Mouse (Mus musculus) limb, embryonic 14.5 days (tissue): Measurements from ENCODE around the gene Pex7. TPM values are rescaled to one million over a fixed set of nuclear protein-coding genes. Genes with fewer than 3 reads are reported as not detected.

Experiments
- ATAC-seq: fragments of 200-750 bp; cut with Nextera tagmentation; 2 replicates; pipeline ENCODE4 v1.8.0; 2017; ENCODE audit warnings: low read depth, moderate number of reproducible peaks, moderate TSS enrichment; ENCODE audit not compliant: low FRiP score
- DNase-seq: peaks from one replicate; pipeline ENCODE4 v3.0.0-alpha.2; 2015; ENCODE audit warnings: low spot score
- H3K27ac ChIP-seq: fragments of 300-500 bp; sonication (generic); replicated peaks from 2 replicates; pipeline ENCODE4 v1.5.1; 2014; ENCODE audit warnings: low read depth, mild to moderate bottlenecking, low read length, moderate library complexity, mixed read lengths
- H3K27me3 ChIP-seq: fragments of 300-500 bp; sonication (generic); 2 replicates; pipeline ENCODE4 v1.6.1; 2014; ENCODE audit warnings: low read length, mixed read lengths; ENCODE audit not compliant: control insufficient read depth, insufficient read depth
- H3K36me3 ChIP-seq: fragments of 300-500 bp; sonication (generic); 2 replicates; pipeline ENCODE4 v1.6.1; 2014; ENCODE audit warnings: mild to moderate bottlenecking, low read length, moderate library complexity, mixed read lengths; ENCODE audit not compliant: control insufficient read depth, insufficient read depth
- H3K4me1 ChIP-seq: fragments of 300-500 bp; sonication (generic); 2 replicates; pipeline ENCODE4 v1.6.1; 2014; ENCODE audit warnings: antibody characterized with exemption, low read length, mixed read lengths; ENCODE audit not compliant: control insufficient read depth, insufficient read depth
- H3K4me2 ChIP-seq: fragments of 300-500 bp; sonication (generic); replicated peaks from 2 replicates; pipeline ENCODE4 v1.6.1; 2014; ENCODE audit warnings: low read depth, mild to moderate bottlenecking, low read length, moderate library complexity; ENCODE audit not compliant: severe bottlenecking
- H3K4me3 ChIP-seq: fragments of 300-500 bp; sonication (generic); replicated peaks from 2 replicates; pipeline ENCODE4 v1.5.1; 2014; ENCODE audit warnings: low read length
- H3K9ac ChIP-seq: fragments of 300-500 bp; sonication (generic); 2 replicates; pipeline ENCODE4 v1.6.1; 2014; ENCODE audit warnings: mild to moderate bottlenecking, low read depth, low read length, moderate library complexity; ENCODE audit not compliant: severe bottlenecking
- H3K9me3 ChIP-seq: fragments of 300-500 bp; sonication (generic); 2 replicates; pipeline ENCODE4 v1.6.1; 2016; ENCODE audit warnings: low read length; ENCODE audit not compliant: control insufficient read depth
- POLR2A ChIP-seq: fragments of 200-500 bp; IDR thresholded peaks from 2 replicates; pipeline ENCODE4 v1.8.0; 2012; ENCODE audit warnings: inconsistent platforms, mild to moderate bottlenecking, moderate library complexity, borderline replicate concordance; ENCODE audit not compliant: insufficient read depth, insufficient read length; ENCODE audit errors: extremely low read depth
- WGBS: fragments of 180-500 bp; shearing (Covaris S2); extraction: QIAGEN DNeasy Blood & Tissue Kit; methylation state at CpG from one replicate; pipeline ENCODE4 v1.1.7; 2014; 5-methylcytosine and 5-hydroxymethylcytosine counted together
- polyA plus RNA-seq, 2 experiments: library from polyadenylated mRNA; depleted of rRNA in 1 of 2; stranded (reverse) in 1 of 2; unstranded in 1 of 2; fragments of >200 nt; fragmentation: Nextera tagmentation in 1 of 2; extraction: Ambion mirVana in 1 of 2; gene quantifications; 2 replicates each; pipeline versions ENCODE4 v1.2.1 to v1.2.3; 2012 to 2014

Gene Pex7
- polyA plus RNA-seq, 2 experiments: 19.2 to 31.5 TPM

GRCm38 (mm10) chr10:19949106-19949505, 41.6 kb upstream of the Pex7 start:
- WGBS: 77% methylated on average over 4 of the region's 4 CpGs
- Histone ChIP-seq H3K27ac (no peak overlapping the region), H3K4me2 (no peak overlapping the region), H3K36me3 (no peaks in the 10 kb centered on the region), H3K4me1 (0 out of 2 replicates have a peak, but pooled peaks cover 6% of the 10 kb centered on the region), H3K4me3 (no peak overlapping the region), H3K9me3 (no peaks in the 10 kb centered on the region), H3K27me3 (no peaks in the 10 kb centered on the region), H3K9ac (no peak overlapping the region)
- ATAC-seq: no peak
- DNase-seq: no peak
- TF ChIP-seq POLR2A: no peak

- DNase-seq (no peak), ATAC-seq (no peak)
- WGBS: 87% methylated on average over 11 of the region's 11 CpGs
- 0 out of 2 replicates have a peak, but pooled peaks cover 6% of the 10 kb centered on the region for H3K4me1 ChIP-seq
- H3K9ac ChIP-seq: no peak overlapping the region
- TF ChIP-seq POLR2A: no peak
- no peak overlapping the region for H3K4me2 ChIP-seq
- H3K27ac ChIP-seq: no peak overlapping the region
- no peak overlapping the region for H3K4me3 ChIP-seq
- no peaks in the 10 kb centered on the region for H3K36me3 ChIP-seq
- H3K9me3 ChIP-seq: no peaks in the 10 kb centered on the region
- H3K27me3 ChIP-seq: no peaks in the 10 kb centered on the region
Observed at GRCm38 (mm10) chr10:19948381-19948780, 40.9 kb upstream of the Pex7 start.

DNA sequence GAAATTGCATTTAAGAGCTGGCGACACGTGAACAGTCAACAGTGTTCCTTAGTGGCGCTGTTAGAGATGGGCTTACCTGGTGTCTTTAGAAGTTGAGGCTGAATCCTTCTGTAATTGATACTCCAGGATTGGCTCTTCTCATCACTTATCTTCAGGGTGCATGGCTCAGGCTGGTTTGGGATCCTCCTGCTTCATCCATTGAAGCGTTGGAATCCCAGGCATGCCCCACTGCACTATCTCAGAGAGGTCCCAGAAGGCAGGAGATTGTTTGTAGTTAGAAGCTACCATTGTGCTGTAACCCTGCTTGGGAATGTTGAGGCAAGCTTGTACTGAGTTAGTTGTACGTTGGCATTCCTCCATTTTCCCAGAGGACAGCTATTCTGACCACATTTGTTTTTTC, 40.4 kb upstream of the Pex7 start:
- H3K4me2 ChIP-seq: no peak overlapping the region
- H3K27me3 ChIP-seq: no peaks in the 10 kb centered on the region
- H3K4me1 ChIP-seq: 0 out of 2 replicates have a peak, but pooled peaks cover 6% of the 10 kb centered on the region
- no peaks in the 10 kb centered on the region for H3K36me3 ChIP-seq
- no peak overlapping the region for H3K27ac ChIP-seq
- TF ChIP-seq POLR2A: no peak
- no peak for ATAC-seq
- 84% methylated on average over 5 of the region's 5 CpGs for WGBS
- no peaks in the 10 kb centered on the region for H3K9me3 ChIP-seq
- no peak overlapping the region for H3K9ac ChIP-seq
- H3K4me3 ChIP-seq: no peak overlapping the region
- DNase-seq: no peak

GRCm38 (mm10) chr10:19947441-19947840, 40.0 kb upstream of the Pex7 start:
- Histone ChIP-seq H3K9ac (no peak overlapping the region), H3K4me2 (no peak overlapping the region), H3K27me3 (no peaks in the 10 kb centered on the region), H3K36me3 (no peaks in the 10 kb centered on the region), H3K9me3 (no peaks in the 10 kb centered on the region), H3K4me1 (0 out of 2 replicates have a peak, but pooled peaks cover 6% of the 10 kb centered on the region), H3K27ac (no peak overlapping the region), H3K4me3 (no peak overlapping the region)
- ATAC-seq (no peak), DNase-seq (no peak)
- 88% methylated on average over 10 of the region's 10 CpGs for WGBS
- no peak for TF ChIP-seq POLR2A

GRCm38 (mm10) chr10:19946644-19947043, 39.2 kb upstream of the Pex7 start:
- no peaks in the 10 kb centered on the region for H3K36me3 ChIP-seq
- no peaks in the 10 kb centered on the region for H3K9me3 ChIP-seq
- ATAC-seq (no peak), DNase-seq (no peak)
- H3K4me1 ChIP-seq: 0 out of 2 replicates have a peak, but pooled peaks cover 6% of the 10 kb centered on the region
- H3K27ac ChIP-seq: no peak overlapping the region
- no peak overlapping the region for H3K9ac ChIP-seq
- 84% methylated on average over 6 of the region's 6 CpGs for WGBS
- H3K4me3 ChIP-seq: no peak overlapping the region
- no peaks in the 10 kb centered on the region for H3K27me3 ChIP-seq
- no peak for TF ChIP-seq POLR2A
- no peak overlapping the region for H3K4me2 ChIP-seq

- TF ChIP-seq POLR2A: no peak
- H3K9ac ChIP-seq: no peak overlapping the region
- no peak overlapping the region for H3K4me2 ChIP-seq
- no peaks in the 10 kb centered on the region for H3K36me3 ChIP-seq
- H3K9me3 ChIP-seq: no peaks in the 10 kb centered on the region
- no peak overlapping the region for H3K4me3 ChIP-seq
- no peak overlapping the region for H3K27ac ChIP-seq
- H3K4me1 ChIP-seq: 0 out of 2 replicates have a peak, but pooled peaks cover 6% of the 10 kb centered on the region
- DNase-seq (no peak), ATAC-seq (no peak)
- 62% methylated on average over 7 of the region's 7 CpGs for WGBS
- H3K27me3 ChIP-seq: no peaks in the 10 kb centered on the region
Observed at GRCm38 (mm10) chr10:19945651-19946050, 38.2 kb upstream of the Pex7 start.
